Mouse (Mus musculus) frontal cortex, adult (tissue): ENCODE results near the gene Fxyd3.

Experiments
- ATAC-seq: cut with Nextera tagmentation; 2 replicates; pipeline ENCODE4 v1.9.2; 2017; ENCODE audit warnings: mild to moderate bottlenecking, moderate library complexity, mixed read lengths; ENCODE audit not compliant: low TSS enrichment

Fxyd3 gene

DNA sequence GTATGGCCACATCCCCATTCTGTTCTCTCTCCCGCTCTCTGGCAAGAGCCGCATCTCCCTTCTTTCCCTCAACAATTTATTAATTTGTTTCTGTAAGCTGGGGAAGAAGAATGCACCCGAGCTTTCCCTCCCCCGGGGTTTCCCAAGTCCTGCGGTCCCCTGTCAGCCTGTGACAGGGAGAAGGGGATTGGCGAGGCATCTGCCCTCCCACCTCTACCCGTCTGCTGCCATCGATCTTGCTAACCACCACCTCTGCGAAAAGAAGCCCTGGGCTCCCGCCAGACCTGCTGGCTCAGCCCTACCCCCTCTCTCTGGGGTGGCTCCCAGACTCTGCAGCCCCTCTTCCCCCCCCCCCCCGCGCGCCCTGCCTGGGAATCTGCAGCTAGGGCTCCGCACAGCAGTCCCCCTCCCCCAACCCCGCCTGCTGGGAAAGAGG lies 26.6 kb downstream of the Fxyd3 start:
- ATAC-seq: 0 out of 2 replicates have a peak, but pooled peaks have one; percentile 14

DNA sequence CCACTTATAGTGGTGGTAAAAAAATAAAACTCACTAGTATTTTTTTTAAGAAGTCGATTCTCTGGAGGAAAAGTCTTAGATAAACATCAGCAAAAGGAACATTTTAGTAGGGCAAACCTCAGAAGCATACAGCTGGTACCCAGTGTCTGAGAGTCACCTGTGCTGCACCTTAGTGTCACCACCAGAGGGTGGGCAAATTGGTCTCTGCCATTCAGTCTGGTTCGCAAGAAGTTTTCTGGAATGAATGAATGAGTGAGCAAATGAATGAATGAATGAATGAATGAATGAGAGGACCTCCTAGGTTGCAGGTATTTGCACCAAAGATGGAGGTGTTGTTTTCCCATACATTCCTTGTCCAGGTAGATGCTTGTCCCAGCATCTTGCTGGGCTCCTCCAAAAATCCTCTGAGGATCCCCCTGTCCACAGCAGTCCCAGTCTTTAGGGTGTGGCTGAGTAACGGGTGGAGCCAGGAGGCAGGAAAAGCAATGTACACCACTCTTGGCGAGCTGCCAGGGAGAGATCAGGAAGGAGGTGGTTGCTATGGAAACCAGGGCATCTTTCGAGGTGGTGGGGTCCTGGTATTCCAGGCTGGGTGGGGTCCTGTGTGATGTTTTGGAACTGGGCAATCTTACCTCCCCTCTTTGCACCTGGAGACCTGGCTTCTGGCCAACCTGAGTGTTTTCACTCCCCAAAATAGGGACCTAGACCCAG lies 27.2 kb downstream of the Fxyd3 start:
- no peak for ATAC-seq

- ATAC-seq: no peak
Measured at GRCm38 (mm10) chr7:31042431-31042910, 34.0 kb downstream of the Fxyd3 start, which contains the start of gene Fxyd5. Gene Fxyd5 (minus strand): TSS chr7:31042481.

- ATAC-seq: peak; percentile 59; the same call in 1 of the 2 replicates
Measured at GRCm38 (mm10) chr7:31041662-31042315, 34.7 kb downstream of the Fxyd3 start.

GRCm38 (mm10) chr7:31041023-31041407 lies 35.5 kb downstream of the Fxyd3 start:
- ATAC-seq: no peak

DNA sequence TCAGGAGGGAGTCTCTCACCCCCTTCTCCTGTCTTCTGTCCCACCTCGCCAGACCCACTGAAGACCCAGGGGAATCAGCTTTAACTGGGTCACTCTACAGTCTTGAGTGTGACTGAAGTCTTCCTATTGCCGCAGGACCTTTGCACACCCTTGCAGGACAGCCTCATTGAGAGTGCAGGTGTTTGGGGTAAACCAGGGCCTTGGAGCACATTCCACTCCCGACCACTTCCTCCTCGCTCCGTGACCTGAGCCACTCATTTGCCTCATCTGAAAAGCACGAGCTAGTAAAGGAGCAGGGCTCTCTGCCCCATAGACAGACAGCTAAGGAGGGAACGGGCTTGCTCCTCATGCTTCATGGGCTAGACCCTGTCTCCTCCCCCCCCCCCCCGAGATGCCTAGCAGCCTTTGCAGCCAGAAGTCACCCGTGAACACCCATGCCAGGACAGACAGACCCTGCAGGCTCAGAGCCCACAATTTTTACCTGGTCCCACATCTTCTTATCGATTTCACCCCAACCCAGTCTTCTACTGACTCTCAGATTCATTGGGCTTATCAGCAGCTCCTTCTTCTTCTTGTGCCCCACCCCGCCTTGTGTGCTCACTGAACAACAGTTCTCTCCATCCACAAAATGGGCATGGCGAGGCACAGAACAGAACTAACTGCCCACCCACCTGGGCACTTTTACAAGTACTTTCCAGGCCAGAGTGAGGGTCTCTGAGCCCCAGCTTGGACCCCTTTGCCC lies 36.1 kb downstream of the Fxyd3 start:
- ATAC-seq: no peak

DNA sequence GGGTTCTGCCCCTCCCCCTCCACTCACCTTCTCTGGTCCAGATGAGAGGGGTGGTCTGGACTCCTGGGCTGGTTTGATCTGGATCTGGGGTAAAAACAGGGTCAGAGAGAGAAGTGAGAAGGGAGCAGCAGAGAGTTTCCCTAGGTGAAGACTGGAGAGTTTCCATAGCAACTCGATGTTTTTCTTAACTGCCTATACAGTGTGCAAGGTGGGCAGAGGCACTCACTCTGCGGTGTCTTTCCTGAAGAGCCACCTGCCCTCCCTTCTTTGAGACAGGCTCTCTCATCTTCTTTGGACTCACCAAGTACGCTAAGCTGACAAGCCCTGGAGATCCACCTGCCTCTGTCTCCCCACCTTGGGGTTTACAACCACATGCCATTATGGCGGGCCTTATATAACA lies 37.5 kb downstream of the Fxyd3 start:
- ATAC-seq: no peak

DNA sequence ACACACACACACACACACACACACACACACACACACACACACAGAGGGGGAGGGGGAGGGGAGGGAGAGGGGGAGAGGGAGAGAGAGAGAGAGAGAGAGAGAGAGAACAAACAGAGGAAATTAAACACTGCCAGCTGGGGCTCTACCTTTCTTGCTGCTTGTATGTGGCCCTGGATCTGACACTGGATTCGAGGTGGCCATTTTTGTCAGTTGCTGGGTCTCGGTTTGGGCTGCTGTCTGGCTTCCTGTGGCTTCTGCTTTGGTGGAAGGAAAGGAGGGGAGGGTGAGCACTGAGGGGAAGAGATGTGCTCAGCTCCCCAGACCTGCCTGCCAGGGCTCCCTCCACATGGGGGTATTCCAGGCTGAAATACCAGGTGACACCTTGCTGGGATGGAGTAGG lies 38.8 kb downstream of the Fxyd3 start:
- ATAC-seq: no peak

DNA sequence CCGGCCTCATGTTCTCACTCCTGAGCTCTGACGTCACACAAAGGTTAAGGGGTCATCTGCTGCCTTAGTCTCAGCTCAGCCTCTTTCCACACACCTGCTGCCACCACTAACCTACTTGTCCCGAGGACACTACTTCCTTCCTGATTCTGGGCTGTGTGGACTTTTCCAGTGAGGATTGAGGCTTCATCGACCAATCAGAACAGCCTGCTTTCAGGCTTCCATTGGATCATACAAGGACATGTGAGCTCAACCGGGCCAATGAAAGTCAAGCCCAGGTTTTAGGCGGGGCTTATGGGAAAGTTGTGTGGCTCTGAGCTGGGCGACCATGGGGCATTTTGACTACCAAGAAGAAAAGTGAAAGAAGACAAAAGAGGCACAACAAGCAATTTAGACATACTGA lies 39.6 kb downstream of the Fxyd3 start:
- no peak for ATAC-seq

DNA sequence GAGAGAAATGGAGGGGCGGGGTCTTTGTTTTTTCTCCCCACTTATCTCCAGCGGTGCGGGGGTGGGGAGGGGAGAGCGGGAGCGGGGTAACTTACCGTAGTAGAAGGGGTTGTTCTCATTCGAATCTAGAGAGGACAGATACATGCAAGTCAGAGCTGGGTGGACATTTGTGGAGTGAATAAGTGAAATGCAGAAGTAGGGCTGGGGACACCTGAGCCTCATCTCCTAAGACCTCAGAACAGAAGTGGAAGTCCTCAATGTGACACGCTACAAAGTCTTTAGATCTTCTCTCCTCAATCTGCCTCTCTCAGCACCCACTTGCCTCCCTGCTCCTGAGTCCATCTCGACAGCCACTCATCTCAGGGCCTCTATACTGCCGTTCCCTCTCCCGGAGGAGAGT lies 41.2 kb downstream of the Fxyd3 start:
- ATAC-seq: no peak

DNA sequence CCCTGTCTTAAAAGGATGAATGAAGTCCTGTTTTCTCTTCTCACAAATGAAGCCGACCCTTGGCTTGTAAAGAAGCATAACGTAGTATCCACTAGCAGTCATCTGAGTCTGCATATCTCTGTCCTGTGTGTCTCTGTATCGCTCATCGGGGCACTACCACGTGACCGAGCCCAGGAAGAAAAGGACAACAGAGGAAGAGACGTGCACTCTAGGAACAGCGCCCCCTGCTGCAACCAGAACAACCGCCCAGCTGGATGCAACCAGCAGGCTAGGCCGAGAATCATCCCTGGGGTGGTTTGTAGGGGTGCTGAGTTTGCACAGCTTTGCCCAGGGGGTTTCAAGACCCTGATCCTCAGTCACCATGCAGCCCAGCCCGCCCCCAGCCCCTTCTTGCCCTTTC lies 41.7 kb downstream of the Fxyd3 start:
- no peak for ATAC-seq

DNA sequence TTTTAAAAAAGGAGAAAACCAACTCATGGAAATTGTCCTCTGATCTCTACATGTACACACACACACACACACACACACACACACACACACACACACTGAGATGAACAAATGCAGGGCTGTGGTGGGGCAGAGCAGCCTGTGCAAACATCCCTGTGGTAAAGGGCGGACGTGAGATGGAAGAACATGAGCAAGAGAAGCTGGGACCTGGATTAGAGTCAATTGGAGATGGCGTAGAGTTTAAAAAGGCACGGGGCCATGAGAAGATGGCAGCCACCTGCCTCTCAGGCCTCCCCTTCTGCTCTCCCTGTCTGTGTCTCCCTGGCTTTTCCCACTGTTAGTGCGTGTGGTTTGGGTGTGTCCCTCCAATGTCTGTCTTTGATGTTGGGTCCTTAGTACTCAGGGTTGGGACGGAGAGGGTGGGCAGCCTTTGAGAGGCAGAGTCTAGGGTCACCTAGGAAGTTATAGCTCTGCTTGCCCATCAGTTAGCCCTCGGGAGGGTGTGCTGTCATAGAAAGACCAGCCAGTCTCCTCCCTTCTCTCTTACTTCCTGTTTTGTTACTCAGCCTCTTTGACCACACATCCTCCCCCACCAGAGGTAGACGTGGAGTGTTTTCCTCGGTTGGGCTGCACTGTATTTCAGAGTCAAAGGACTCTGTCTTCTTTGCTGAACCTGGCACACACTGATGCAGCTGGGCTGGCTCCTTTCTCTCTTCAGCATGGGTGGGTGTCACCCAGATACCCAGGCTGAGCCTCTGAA lies 42.9 kb downstream of the Fxyd3 start:
- ATAC-seq: no peak; the same call in 1 of the 2 replicates

- no peak for ATAC-seq
Measured at GRCm38 (mm10) chr7:31031731-31032130, 44.8 kb downstream of the Fxyd3 start.

GRCm38 (mm10) chr7:31030717-31031116 lies 45.8 kb downstream of the Fxyd3 start:
- no peak for ATAC-seq

DNA sequence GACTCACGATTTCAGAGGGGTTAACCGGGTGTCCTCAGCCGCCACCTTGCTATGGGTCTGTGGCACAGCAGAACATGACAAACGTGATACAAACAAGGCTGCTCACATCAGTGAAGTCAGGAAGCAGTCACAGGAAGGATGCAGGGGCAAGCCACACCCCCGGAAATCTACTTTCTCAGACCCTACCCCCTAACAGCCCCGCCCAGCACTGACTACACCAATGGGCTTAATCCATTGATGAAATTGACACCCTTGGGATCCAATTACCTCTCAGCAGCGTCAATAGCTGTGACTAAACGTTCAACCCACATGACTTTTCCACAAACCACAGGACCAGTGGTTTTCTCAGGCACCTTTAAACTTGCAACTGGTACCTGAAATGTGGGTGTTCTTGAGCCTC lies 47.9 kb downstream of the Fxyd3 start:
- no peak for ATAC-seq
